Mouse (Mus musculus): ENCODE data around the gene Olfr1106. TPM values are rescaled to one million over a fixed set of nuclear protein-coding genes. Genes with fewer than 3 reads are reported as not detected.

The Olfr1106 gene
- not detected in 2 replicates for polyA plus RNA-seq (2012)

GRCm38 (mm10) chr2:87052173-87052572 lies at the start of gene Olfr1106:
Gene Olfr1106, minus strand, starts transcription at chr2:87052273.

GRCm38 (mm10) chr2:87095908-87096307 lies 43.8 kb upstream of the Olfr1106 start, which contains the start of gene Olfr1109:
Gene Olfr1109, minus strand, starts transcription at chr2:87096008.

GRCm38 (mm10) chr2:87075717-87076116 lies 23.6 kb upstream of the Olfr1106 start, which contains the start of gene Olfr1107:
Gene Olfr1107, minus strand, starts transcription at chr2:87075817.

GRCm38 (mm10) chr2:87036431-87036830 lies 15.6 kb downstream of the Olfr1106 start, which contains the start of gene Olfr1105:
Gene Olfr1105, minus strand, starts transcription at chr2:87036531.

GRCm38 (mm10) chr2:87026980-87027379 lies 25.1 kb downstream of the Olfr1106 start, which contains the start of gene Olfr1104:
Gene Olfr1104, minus strand, starts transcription at chr2:87027080.

GRCm38 (mm10) chr2:86998098-86998497 lies 54.0 kb downstream of the Olfr1106 start, which contains the start of gene Olfr1102:
Gene Olfr1102, plus strand, starts transcription at chr2:86998398.

Other genes starting within 250 kb of the Olfr1106 start
- gene Olfr141, start 242.3 kb downstream of the Olfr1106 start, polyA plus RNA-seq (2012) = not detected in 2 replicates
- not detected in 2 replicates for gene Olfr1094, start 227.6 kb downstream of the Olfr1106 start, polyA plus RNA-seq (2012)
- not detected in 2 replicates for gene Olfr1095, start 200.6 kb downstream of the Olfr1106 start, polyA plus RNA-seq (2012)
- not detected in 2 replicates for gene Gm13723, start 177.5 kb downstream of the Olfr1106 start, polyA plus RNA-seq (2012)
- gene Olfr1097, start 160.1 kb downstream of the Olfr1106 start, polyA plus RNA-seq (2012) = not detected in 2 replicates
- not detected in 2 replicates for gene Olfr1098, start 127.7 kb downstream of the Olfr1106 start, polyA plus RNA-seq (2012)
- gene Olfr1099, start 91.6 kb downstream of the Olfr1106 start, polyA plus RNA-seq (2012) = not detected in 2 replicates
- gene Olfr1100, start 72.3 kb downstream of the Olfr1106 start, polyA plus RNA-seq (2012) = not detected in 2 replicates
- not detected in 2 replicates for gene Olfr1101, start 61.1 kb downstream of the Olfr1106 start, polyA plus RNA-seq (2012)
- gene Olfr1102, start 53.9 kb downstream of the Olfr1106 start, polyA plus RNA-seq (2012) = not detected in 2 replicates
- not detected in 2 replicates for gene Olfr1104, start 25.2 kb downstream of the Olfr1106 start, polyA plus RNA-seq (2012)
- gene Olfr1105, start 15.7 kb downstream of the Olfr1106 start, polyA plus RNA-seq (2012) = not detected in 2 replicates
- gene Olfr1107, start 23.5 kb upstream of the Olfr1106 start, polyA plus RNA-seq (2012) = 0.01 TPM in 1 of 2 replicates, not detected in the other
- not detected in 2 replicates for gene Olfr1109, start 43.7 kb upstream of the Olfr1106 start, polyA plus RNA-seq (2012)
- not detected in 2 replicates for gene Olfr259, start 62.3 kb upstream of the Olfr1106 start, polyA plus RNA-seq (2012)
- not detected in 2 replicates for gene Olfr1110, start 88.0 kb upstream of the Olfr1106 start, polyA plus RNA-seq (2012)
- gene Olfr1111, start 100.4 kb upstream of the Olfr1106 start, polyA plus RNA-seq (2012) = not detected in 2 replicates
- gene Olfr1112, start 135.5 kb upstream of the Olfr1106 start, polyA plus RNA-seq (2012) = not detected in 2 replicates
- not detected in 2 replicates for gene Olfr1113, start 156.7 kb upstream of the Olfr1106 start, polyA plus RNA-seq (2012)
- not detected in 2 replicates for gene Olfr1115, start 195.7 kb upstream of the Olfr1106 start, polyA plus RNA-seq (2012)
- gene Olfr1116, start 215.3 kb upstream of the Olfr1106 start, polyA plus RNA-seq (2012) = not detected in 2 replicates